Mouse (Mus musculus): ENCODE measurements around the gene Abca8b. TPM values are rescaled to one million over a fixed set of nuclear protein-coding genes. Genes with fewer than 3 reads are reported as not detected.
"Not testable (repeated sequence)": the region's sequence is repeated elsewhere in the genome, so short reads cannot be mapped to it uniquely, and the experiment has no call there.

Abca8b gene
- polyA plus RNA-seq, 1 experiment from 2014 or later = 1.6 TPM

GRCm38 (mm10) chr11:109961495-109962492 lies 33.9 kb downstream of the Abca8b start:
- H3K9ac ChIP-seq = no peak overlapping the region
- H3K4me3 ChIP-seq = no peak overlapping the region
- WGBS = 37% methylated on average over 4 of the region's 4 CpGs
- no peaks in the 10 kb centered on the region for H3K36me3 ChIP-seq
- 0 out of 2 replicates have a peak overlapping the region, but pooled peaks have one; percentile 2 for H3K4me2 ChIP-seq
- H3K9me3 ChIP-seq = no peaks in the 10 kb centered on the region
- H3K4me1 ChIP-seq (replicated peaks) = peaks cover 4% of the 10 kb centered on the region; the same call in 1 of the 2 replicates
- no peaks in the 10 kb centered on the region for H3K27me3 ChIP-seq
- peak overlapping the region; percentile 72 for H3K27ac ChIP-seq (replicated peaks)
- ATAC-seq (ENCODE audit: low FRiP score, low read depth) = peak; percentile 83; the same call in 1 of the 2 replicates

- Histone ChIP-seq H3K4me3 (no peak overlapping the region), H3K9ac (no peak overlapping the region), H3K4me1 (replicated peaks) (no peaks in the 10 kb centered on the region), H3K27ac (replicated peaks) (no peak overlapping the region), H3K9me3 (no peaks in the 10 kb centered on the region), H3K27me3 (no peaks in the 10 kb centered on the region), H3K36me3 (no peaks in the 10 kb centered on the region), H3K4me2 (no peak overlapping the region)
- ATAC-seq (ENCODE audit: low FRiP score, low read depth) = no peak
- WGBS = 90% methylated on average over 1 of the region's 1 CpGs
Observed at GRCm38 (mm10) chr11:109955185-109955584, 40.5 kb downstream of the Abca8b start.

GRCm38 (mm10) chr11:109936915-109937314 lies 58.7 kb downstream of the Abca8b start:
- Histone ChIP-seq H3K4me1 (replicated peaks) (no peaks in the 10 kb centered on the region), H3K4me2 (no peak overlapping the region), H3K27ac (replicated peaks) (no peak overlapping the region), H3K27me3 (no peaks in the 10 kb centered on the region), H3K9me3 (no peaks in the 10 kb centered on the region), H3K9ac (no peak overlapping the region), H3K36me3 (0 out of 2 replicates have a peak, but pooled peaks cover 5% of the 10 kb centered on the region), H3K4me3 (no peak overlapping the region)
- ATAC-seq (ENCODE audit: low FRiP score, low read depth) = no peak
- WGBS = 93% methylated on average over 5 of the region's 5 CpGs

GRCm38 (mm10) chr11:109933207-109933606 lies 62.4 kb downstream of the Abca8b start:
- H3K36me3 ChIP-seq; H3K27ac ChIP-seq (replicated peaks); H3K4me3 ChIP-seq; H3K9ac ChIP-seq; H3K27me3 ChIP-seq; H3K4me2 ChIP-seq; H3K9me3 ChIP-seq; ATAC-seq (ENCODE audit: low FRiP score, low read depth); H3K4me1 ChIP-seq (replicated peaks): not testable (repeated sequence)
- WGBS = 67% methylated on average over 4 of the region's 4 CpGs

GRCm38 (mm10) chr11:109928489-109928888 lies 67.2 kb downstream of the Abca8b start:
- H3K27ac ChIP-seq (replicated peaks) = no peak overlapping the region
- no peaks in the 10 kb centered on the region for H3K27me3 ChIP-seq
- H3K9me3 ChIP-seq = no peaks in the 10 kb centered on the region
- H3K36me3 ChIP-seq = no peaks in the 10 kb centered on the region
- no peak overlapping the region for H3K4me2 ChIP-seq
- 31% methylated on average over 2 of the region's 2 CpGs for WGBS
- no peak overlapping the region for H3K9ac ChIP-seq
- no peak overlapping the region for H3K4me3 ChIP-seq
- no peaks in the 10 kb centered on the region for H3K4me1 ChIP-seq (replicated peaks)
- no peak for ATAC-seq (ENCODE audit: low FRiP score, low read depth)

- ATAC-seq (ENCODE audit: low FRiP score, low read depth) = no peak
Observed at GRCm38 (mm10) chr11:109926718-109927680, 68.6 kb downstream of the Abca8b start.

GRCm38 (mm10) chr11:109922236-109922635 lies 73.4 kb downstream of the Abca8b start:
- Histone ChIP-seq H3K4me2 (no peak overlapping the region), H3K4me1 (replicated peaks) (no peaks in the 10 kb centered on the region), H3K27me3 (no peaks in the 10 kb centered on the region), H3K36me3 (no peaks in the 10 kb centered on the region), H3K9ac (no peak overlapping the region), H3K9me3 (no peaks in the 10 kb centered on the region), H3K27ac (replicated peaks) (no peak overlapping the region), H3K4me3 (no peak overlapping the region)
- no peak for ATAC-seq (ENCODE audit: low FRiP score, low read depth)
- WGBS = 87% methylated on average over 3 of the region's 3 CpGs

More at GRCm38 (mm10) chr11:109926718-109927680, 68.6 kb downstream of the Abca8b start:
- Histone ChIP-seq H3K27ac (replicated peaks) (no peak overlapping the region), H3K27me3 (no peaks in the 10 kb centered on the region), H3K4me2 (no peak overlapping the region), H3K9ac (no peak overlapping the region), H3K9me3 (no peaks in the 10 kb centered on the region), H3K4me1 (replicated peaks) (no peaks in the 10 kb centered on the region), H3K4me3 (no peak overlapping the region), H3K36me3 (no peaks in the 10 kb centered on the region)
- 73% methylated on average over 7 of the region's 7 CpGs for WGBS

GRCm38 (mm10) chr11:109919480-109919879 lies 76.2 kb downstream of the Abca8b start:
- Histone ChIP-seq H3K9ac (no peak overlapping the region), H3K4me3 (no peak overlapping the region), H3K36me3 (no peaks in the 10 kb centered on the region), H3K4me2 (no peak overlapping the region), H3K4me1 (replicated peaks) (no peaks in the 10 kb centered on the region), H3K27ac (replicated peaks) (no peak overlapping the region), H3K27me3 (no peaks in the 10 kb centered on the region), H3K9me3 (no peaks in the 10 kb centered on the region)
- ATAC-seq (ENCODE audit: low FRiP score, low read depth) = no peak
- WGBS = 84% methylated on average over 2 of the region's 2 CpGs

GRCm38 (mm10) chr11:109916654-109917053 lies 79.0 kb downstream of the Abca8b start:
- 86% methylated on average over 10 of the region's 10 CpGs for WGBS
- H3K9ac ChIP-seq = no peak overlapping the region
- H3K36me3 ChIP-seq = no peaks in the 10 kb centered on the region
- no peak overlapping the region for H3K4me3 ChIP-seq
- H3K4me2 ChIP-seq = no peak overlapping the region
- H3K9me3 ChIP-seq = no peaks in the 10 kb centered on the region
- no peaks in the 10 kb centered on the region for H3K4me1 ChIP-seq (replicated peaks)
- no peak overlapping the region for H3K27ac ChIP-seq (replicated peaks)
- no peak for ATAC-seq (ENCODE audit: low FRiP score, low read depth)
- H3K27me3 ChIP-seq = no peaks in the 10 kb centered on the region

GRCm38 (mm10) chr11:109913156-109913555 lies 82.5 kb downstream of the Abca8b start:
- H3K27me3 ChIP-seq; ATAC-seq (ENCODE audit: low FRiP score, low read depth); H3K4me2 ChIP-seq; H3K36me3 ChIP-seq; H3K4me1 ChIP-seq (replicated peaks); H3K9me3 ChIP-seq; H3K4me3 ChIP-seq; H3K9ac ChIP-seq; H3K27ac ChIP-seq (replicated peaks): not testable (repeated sequence)
- 90% methylated on average over 8 of the region's 8 CpGs for WGBS

GRCm38 (mm10) chr11:109912118-109912517 lies 83.5 kb downstream of the Abca8b start:
- 68% methylated on average over 1 of the region's 1 CpGs for WGBS
- not testable (repeated sequence) for ATAC-seq (ENCODE audit: low FRiP score, low read depth); H3K4me3 ChIP-seq; H3K27ac ChIP-seq (replicated peaks); H3K4me2 ChIP-seq; H3K27me3 ChIP-seq; H3K9me3 ChIP-seq; H3K4me1 ChIP-seq (replicated peaks); H3K36me3 ChIP-seq; H3K9ac ChIP-seq

- H3K4me2 ChIP-seq = no peak overlapping the region
- H3K36me3 ChIP-seq = no peaks in the 10 kb centered on the region
- ATAC-seq (ENCODE audit: low FRiP score, low read depth) = no peak
- H3K9ac ChIP-seq = no peak overlapping the region
- WGBS = 70% methylated on average over 2 of the region's 2 CpGs
- H3K4me1 ChIP-seq (replicated peaks) = no peaks in the 10 kb centered on the region
- H3K27ac ChIP-seq (replicated peaks) = no peak overlapping the region
- no peaks in the 10 kb centered on the region for H3K9me3 ChIP-seq
- H3K4me3 ChIP-seq = no peak overlapping the region
- no peaks in the 10 kb centered on the region for H3K27me3 ChIP-seq
Observed at GRCm38 (mm10) chr11:109909801-109910200, 85.8 kb downstream of the Abca8b start.
